Mouse (Mus musculus) liver, embryonic 16.5 days (tissue): ENCODE measurements around the gene Ufsp2. TPM values are rescaled to one million over a fixed set of nuclear protein-coding genes. Genes with fewer than 3 reads are reported as not detected.

Experiments used
- ATAC-seq: fragments of 200-750 bp; cut with Nextera tagmentation; 2 replicates; pipeline ENCODE4 v1.8.0; 2017; ENCODE audit warnings: low read depth, mild to moderate bottlenecking, moderate number of reproducible peaks, moderate library complexity
- H3K27ac ChIP-seq: fragments of 300-500 bp; sonication (generic); 2 replicates; pipeline ENCODE4 v1.5.1; 2014; ENCODE audit warnings: mild to moderate bottlenecking, low read length
- H3K27me3 ChIP-seq: fragments of 300-500 bp; sonication (generic); 2 replicates; pipeline ENCODE4 v1.6.1; 2014; ENCODE audit warnings: low read depth, low read length, mixed read lengths; ENCODE audit not compliant: control insufficient read depth, insufficient read depth
- H3K36me3 ChIP-seq: fragments of 300-500 bp; sonication (generic); 2 replicates; pipeline ENCODE4 v1.6.1; 2014; ENCODE audit warnings: mild to moderate bottlenecking; ENCODE audit not compliant: control insufficient read depth, insufficient read depth
- H3K4me1 ChIP-seq: fragments of 300-500 bp; sonication (generic); 2 replicates; pipeline ENCODE4 v1.6.1; 2014; ENCODE audit warnings: low read depth, low read length, mixed read lengths; ENCODE audit not compliant: control insufficient read depth
- H3K4me2 ChIP-seq: fragments of 300-500 bp; sonication (generic); 2 replicates; pipeline ENCODE4 v1.6.1; 2014; ENCODE audit warnings: low read depth, low read length, mixed read lengths
- H3K4me3 ChIP-seq: fragments of 300-500 bp; sonication (generic); 2 replicates; pipeline ENCODE4 v1.5.1; 2014; ENCODE audit warnings: low read depth, mild to moderate bottlenecking, low read length
- H3K9ac ChIP-seq: fragments of 300-500 bp; sonication (generic); 2 replicates; pipeline ENCODE4 v1.6.1; 2014; ENCODE audit warnings: low read depth, low read length
- H3K9me3 ChIP-seq: fragments of 300-500 bp; sonication (generic); replicated peaks from 2 replicates; pipeline ENCODE4 v1.6.1; 2016; ENCODE audit warnings: low read length; ENCODE audit not compliant: control insufficient read depth
- WGBS: fragments of 180-500 bp; shearing (Covaris S2); extraction: QIAGEN DNeasy Blood & Tissue Kit; methylation state at CpG from one replicate; pipeline ENCODE4 v1.1.7; 2014; ENCODE audit not compliant: insufficient replicate concordance; 5-methylcytosine and 5-hydroxymethylcytosine counted together
- polyA plus RNA-seq: library from polyadenylated mRNA; unstranded; fragments of >200 nt; fragmentation: Nextera tagmentation; extraction: Ambion mirVana; gene quantifications from 2 replicates; pipeline ENCODE4 v1.2.1, GENCODE M21; 2015

The Ufsp2 gene
- polyA plus RNA-seq, 1 experiment from 2014 or later = 33.7 TPM

- Histone ChIP-seq H3K4me3 (no peak overlapping the region), H3K9me3 (no peaks in the 10 kb centered on the region), H3K9ac (no peak overlapping the region), H3K4me1 (peaks cover 2% of the 10 kb centered on the region; the same call in 1 of the 2 replicates), H3K4me2 (no peak overlapping the region), H3K27ac (no peak overlapping the region), H3K27me3 (no peaks in the 10 kb centered on the region), H3K36me3 (peaks cover 11% of the 10 kb centered on the region)
- whole genome bisulfite sequencing = 71% methylated on average over 3 of the region's 3 CpGs
- no peak for ATAC-seq
These were observed 11.3 kb downstream of the Ufsp2 start for GRCm38 (mm10) chr8:45986665-45987064.

- Histone ChIP-seq H3K4me3 (no peak overlapping the region), H3K4me1 (peaks cover 2% of the 10 kb centered on the region; the same call in 1 of the 2 replicates), H3K27ac (no peak overlapping the region), H3K4me2 (no peak overlapping the region), H3K36me3 (peaks cover 10% of the 10 kb centered on the region), H3K9me3 (no peaks in the 10 kb centered on the region), H3K27me3 (no peaks in the 10 kb centered on the region), H3K9ac (no peak overlapping the region)
- 31% methylated on average over 2 of the region's 2 CpGs for WGBS
- ATAC-seq = peak; percentile 76
These were observed 12.9 kb downstream of the Ufsp2 start for GRCm38 (mm10) chr8:45988189-45988588.

- 72% methylated on average over 4 of the region's 4 CpGs for WGBS
These were observed 15.4 kb downstream of the Ufsp2 start for GRCm38 (mm10) chr8:45990631-45991310.

GRCm38 (mm10) chr8:45994111-45994510, 18.8 kb downstream of the Ufsp2 start:
- WGBS = 85% methylated on average over 2 of the region's 2 CpGs

More at GRCm38 (mm10) chr8:45990631-45991310, 15.4 kb downstream of the Ufsp2 start:
- no peak overlapping the region for H3K27ac ChIP-seq
- ATAC-seq = no peak
- peaks cover 10% of the 10 kb centered on the region for H3K36me3 ChIP-seq
- no peaks in the 10 kb centered on the region for H3K27me3 ChIP-seq
- peaks cover 2% of the 10 kb centered on the region; the same call in 1 of the 2 replicates for H3K4me1 ChIP-seq
- H3K9ac ChIP-seq = no peak overlapping the region
- H3K4me3 ChIP-seq = no peak overlapping the region
- H3K4me2 ChIP-seq = no peak overlapping the region
- no peaks in the 10 kb centered on the region for H3K9me3 ChIP-seq

GRCm38 (mm10) chr8:45995576-45995975, 20.2 kb downstream of the Ufsp2 start:
- ATAC-seq = no peak
- Histone ChIP-seq H3K36me3 (peaks cover 17% of the 10 kb centered on the region), H3K9ac (no peak overlapping the region), H3K4me3 (no peak overlapping the region), H3K4me2 (no peak overlapping the region), H3K27me3 (no peaks in the 10 kb centered on the region), H3K4me1 (peaks cover 6% of the 10 kb centered on the region), H3K27ac (no peak overlapping the region), H3K9me3 (no peaks in the 10 kb centered on the region)
- 72% methylated on average over 3 of the region's 3 CpGs for WGBS

More at GRCm38 (mm10) chr8:45994111-45994510, 18.8 kb downstream of the Ufsp2 start:
- no peak overlapping the region for H3K4me3 ChIP-seq
- peaks cover 2% of the 10 kb centered on the region for H3K4me1 ChIP-seq
- no peaks in the 10 kb centered on the region for H3K9me3 ChIP-seq
- H3K36me3 ChIP-seq = peaks cover 17% of the 10 kb centered on the region
- no peak overlapping the region for H3K27ac ChIP-seq
- no peak overlapping the region for H3K4me2 ChIP-seq
- H3K9ac ChIP-seq = no peak overlapping the region
- ATAC-seq = no peak
- no peaks in the 10 kb centered on the region for H3K27me3 ChIP-seq

- Histone ChIP-seq H3K27ac (no peak overlapping the region), H3K4me2 (no peak overlapping the region), H3K4me3 (no peak overlapping the region), H3K36me3 (peaks cover 17% of the 10 kb centered on the region), H3K9me3 (no peaks in the 10 kb centered on the region), H3K4me1 (peaks cover 6% of the 10 kb centered on the region), H3K9ac (no peak overlapping the region), H3K27me3 (no peaks in the 10 kb centered on the region)
- 76% methylated on average over 2 of the region's 2 CpGs for WGBS
- no peak for ATAC-seq
These were observed 22.9 kb downstream of the Ufsp2 start for GRCm38 (mm10) chr8:45998228-45998627.

- Histone ChIP-seq H3K9ac (peak within 1 kb of the TSS; percentile 77), H3K9me3 (no peaks in the 10 kb centered on the region), H3K36me3 (peaks cover 11% of the 10 kb centered on the region), H3K4me3 (peak within 1 kb of the TSS; percentile 70), H3K4me1 (peaks cover 6% of the 10 kb centered on the region), H3K27me3 (no peaks in the 10 kb centered on the region), H3K4me2 (peak within 1 kb of the TSS; percentile 98), H3K27ac (peak within 1 kb of the TSS; percentile 89)
- no peak for ATAC-seq
- 6% methylated on average over 22 of the region's 22 CpGs for WGBS
These were observed 23.9 kb downstream of the Ufsp2 start, which contains the start of gene Lrp2bp for GRCm38 (mm10) chr8:45999138-45999783. Gene Lrp2bp, plus strand, starts transcription at chr8:45999303.

GRCm38 (mm10) chr8:45999784-46000705, 24.7 kb downstream of the Ufsp2 start:
- ATAC-seq = peak; percentile 98
- Histone ChIP-seq H3K4me2 (peak overlapping the region; percentile 98), H3K27ac (peak overlapping the region; percentile 89), H3K4me1 (peaks cover 6% of the 10 kb centered on the region), H3K27me3 (no peaks in the 10 kb centered on the region), H3K9ac (peak overlapping the region; percentile 77), H3K9me3 (no peaks in the 10 kb centered on the region), H3K4me3 (peak overlapping the region; percentile 70), H3K36me3 (peaks cover 11% of the 10 kb centered on the region)
- 5% methylated on average over 55 of the region's 55 CpGs for WGBS
